In genomic region chr16:3959261-3959660, GRCm38 (mm10) we compare ENCODE assay signal across 14 mouse cellular contexts. TPM values are rescaled to one million over a fixed set of nuclear protein-coding genes. Genes with fewer than 3 reads are reported as not detected.
DNase-seq lines count a peak whose midpoint lies in the region; ATAC-seq and TF ChIP-seq lines count a peak whose summit lies in the region.
"Had no signal": no experiment of that assay in that cellular context is flagged by ENCODE, and none has a peak within 500 bp of the region (broad histone marks: within the 10 kb centered on the region; RNA-seq: fewer than 3 reads in every experiment).

No protein-coding gene starts in this region.

- no peak overlapping the region for H3K4me3 ChIP-seq in heart, embryonic 12.5 days
- no peak overlapping the region for H3K4me3 ChIP-seq in kidney, adult 2 months (ENCODE audit: insufficient read depth, low read depth, low read length)
- H3K4me3 ChIP-seq: limb, embryonic 12.5 days; midbrain, embryonic 10.5 days had no signal

- H3K27me3 ChIP-seq in heart, embryonic 12.5 days (replicated peaks), result no peaks in the 10 kb centered on the region
- no peaks in the 10 kb centered on the region for H3K27me3 ChIP-seq in kidney, adult 2 months (replicated peaks; ENCODE audit: control insufficient read depth, insufficient read depth, low read length)
- H3K27me3 ChIP-seq: limb, embryonic 12.5 days had no signal

- H3K9ac ChIP-seq in heart, embryonic 12.5 days, result no peak overlapping the region
- H3K9ac ChIP-seq: limb, embryonic 12.5 days; liver, postnatal 0 days had no signal

- intact Hi-C loops in heart, postnatal 10 days (cut with DNase I), result no loop called here

- H3K27ac ChIP-seq in heart, embryonic 12.5 days (ENCODE audit: poor library complexity, severe bottlenecking), result no peak overlapping the region
- H3K27ac ChIP-seq in kidney, adult 2 months (ENCODE audit: insufficient read depth, low read depth, low read length), result no peak overlapping the region
- H3K27ac ChIP-seq: limb, embryonic 12.5 days; midbrain, embryonic 10.5 days had no signal

- H3K4me1 ChIP-seq in heart, embryonic 12.5 days (replicated peaks), result 0 out of 2 replicates have a peak, but pooled peaks cover 5% of the 10 kb centered on the region
- no peaks in the 10 kb centered on the region for H3K4me1 ChIP-seq in kidney, adult 2 months (ENCODE audit: control insufficient read depth, insufficient read depth, low read length)
- H3K4me1 ChIP-seq: limb, embryonic 12.5 days; midbrain, embryonic 10.5 days had no signal

- no peaks in the 10 kb centered on the region for H3K9me3 ChIP-seq in heart, embryonic 12.5 days (replicated peaks)
- H3K9me3 ChIP-seq: limb, embryonic 12.5 days; midbrain, embryonic 10.5 days had no signal

- no peak for TF ChIP-seq CTCF in kidney, adult 2 months (conservative IDR thresholded peaks at IDR 0.05; ENCODE audit: insufficient read depth, insufficient read length, low read depth, low read length)

- peak; percentile 55 for DNase-seq in heart, adult 8-10 months (ENCODE audit: low spot score)
- peak; percentile 76 for DNase-seq in Muller cell, postnatal 12 days (ENCODE audit: inconsistent ontology term)
- peak; percentile 57 for DNase-seq in cerebellum, adult 8-10 months
- peak; percentile 56 to 57 for DNase-seq in heart, postnatal 10 days
- no peak for DNase-seq in embryo, embryonic 10.5 days (ENCODE audit: low spot score)
- DNase-seq in B cell, adult 2 months, result no peak
- no peak for DNase-seq in kidney, adult 2 months
- DNase-seq: kidney, postnatal 25 days; liver, postnatal 0 days; spleen, adult 18-20 months had no signal

- no peak for TF ChIP-seq POLR2A in kidney, adult 2 months (IDR thresholded peaks at IDR 0.05; ENCODE audit: low read depth, low read length)

- ATAC-seq in heart, embryonic 12.5 days (ENCODE audit: insufficient number of reproducible peaks, low FRiP score), result no peak
- ATAC-seq: inflammation-experienced regulatory T-cells, adult 6 months; liver, postnatal 0 days had no signal

- no peak overlapping the region for H3K4me2 ChIP-seq in heart, embryonic 12.5 days
- H3K4me2 ChIP-seq: limb, embryonic 12.5 days had no signal

- no peaks in the 10 kb centered on the region for H3K36me3 ChIP-seq in heart, embryonic 12.5 days
- H3K36me3 ChIP-seq in kidney, adult 2 months (ENCODE audit: control insufficient read depth, insufficient read depth, low read length), result no peaks in the 10 kb centered on the region
- H3K36me3 ChIP-seq: limb, embryonic 12.5 days; midbrain, embryonic 10.5 days had no signal

- WGBS in heart, embryonic 12.5 days, result 36% methylated on average over 2 of the region's 2 CpGs
- 74% methylated on average over 2 of the region's 2 CpGs for WGBS in kidney, adult 2 months

RNA-seq across cellular contexts. Expression of gene Nlrc3, which starts 17.2 kb away (rescaled TPM):
- 1 to 10 TPM; 1.2 to 2.0 (median 1.5) TPM for total RNA-seq in heart, adult 8-10 months (2022)
- polyA plus RNA-seq in heart, embryonic 12.5 days (2016; fragmentation: Nextera tagmentation; extraction: Ambion mirVana), result 1.6 TPM in 2 replicates
- total RNA-seq in heart, postnatal 10 days (2021), result 1 to 10 TPM; 3.0 to 3.1 TPM
- polyA plus RNA-seq in kidney, adult 2 months (2012; rRNA removed), result 3.8 and 4.0 TPM in 2 replicates

RNA-seq across cellular contexts. Expression of gene Slx4, which starts 44.3 kb away (rescaled TPM):
- total RNA-seq in heart, adult 8-10 months (2022), result 1 to 10 TPM; 6.0 to 9.2 (median 8.3) TPM
- 14.8 and 18.2 TPM in 2 replicates for polyA plus RNA-seq in heart, embryonic 12.5 days (2016; fragmentation: Nextera tagmentation; extraction: Ambion mirVana)
- total RNA-seq in heart, postnatal 10 days (2021), result 10 to 100 TPM; 11.0 to 14.4 TPM
- polyA plus RNA-seq in kidney, adult 2 months (2012; rRNA removed), result 36.0 and 41.0 TPM in 2 replicates

RNA-seq across cellular contexts. Expression of gene Cluap1, which starts 50.7 kb away (rescaled TPM):
- 10 to 100 TPM in 2 of 4 experiments, 1 to 10 TPM in 2; 8.5 to 13.1 (median 10.5) TPM for total RNA-seq in heart, adult 8-10 months (2022)
- polyA plus RNA-seq in heart, embryonic 12.5 days (2016; fragmentation: Nextera tagmentation; extraction: Ambion mirVana), result 13.5 and 16.6 TPM in 2 replicates
- 10 to 100 TPM in 1 of 2 experiments, 1 to 10 TPM in 1; 9.4 to 11.3 TPM for total RNA-seq in heart, postnatal 10 days (2021)
- 7.3 and 8.3 TPM in 2 replicates for polyA plus RNA-seq in kidney, adult 2 months (2012; rRNA removed)

RNA-seq across cellular contexts. Expression of gene 1700037C18Rik, which starts 50.8 kb away (rescaled TPM):
- total RNA-seq in heart, adult 8-10 months (2022), result 1 to 10 TPM; 4.0 to 5.7 (median 4.3) TPM
- 6.5 and 7.9 TPM in 2 replicates for polyA plus RNA-seq in heart, embryonic 12.5 days (2016; fragmentation: Nextera tagmentation; extraction: Ambion mirVana)
- 1 to 10 TPM; 3.6 to 4.6 TPM for total RNA-seq in heart, postnatal 10 days (2021)
- polyA plus RNA-seq in kidney, adult 2 months (2012; rRNA removed), result 19.5 and 20.7 TPM in 2 replicates

Comparison
In these comparisons a context has a peak if more than half of its experiments do, and no peak if none do; other contexts are left out.
1. DNase-seq: peak in heart, adult 8-10 months (single experiment), Muller cell, postnatal 12 days (single experiment), cerebellum, adult 8-10 months (single experiment) and heart, postnatal 10 days (2 of 2); none in embryo, embryonic 10.5 days (single experiment), B cell, adult 2 months (0 of 2) and kidney, adult 2 months (single experiment).